Mouse (Mus musculus) thymus, postnatal 36 days (tissue): Measurements from ENCODE around the gene Zc4h2.

Source experiments
- DNase-seq, 2 experiments: peaks; one replicate each; pipeline ENCODE4 v3.0.0; 2022; ENCODE audit warnings: mixed read lengths in 2 of 2

The Zc4h2 gene

GRCm38 (mm10) chrX:95657804-95658599, at the start of gene Zc4h2:
Gene Zc4h2, minus strand, starts transcription at chrX:95658509.
- peak; percentile 55 to 71 for DNase-seq

- peak in 1 of 2 experiments; percentile 3 for DNase-seq
These were observed 28.8 kb upstream of the Zc4h2 start for GRCm38 (mm10) chrX:95687119-95687518.

GRCm38 (mm10) chrX:95682206-95682605, 23.9 kb upstream of the Zc4h2 start:
- no peak for DNase-seq

- DNase-seq: peak; percentile 8 to 9
These were observed 333 bp upstream of the Zc4h2 start for GRCm38 (mm10) chrX:95658600-95659084.

- DNase-seq: no peak
These were observed 57.7 kb downstream of the Zc4h2 start for GRCm38 (mm10) chrX:95600609-95601008.
